Mouse (Mus musculus) erythroblast, embryonic 14.5 days (primary cell): ENCODE measurements around the gene Gm9376.

Experiments
- GATA1 ChIP-seq: IDR thresholded peaks from 2 replicates; pipeline ENCODE4 v1.6.1; 2012; ENCODE audit warnings: low read length, inconsistent platforms, mixed read lengths
- TAL1 ChIP-seq: IDR thresholded peaks from 3 replicates; pipeline ENCODE4 v1.6.1; 2012; ENCODE audit warnings: low read length, inconsistent platforms, mixed read lengths

GRCm38 (mm10) chr14:118302606-118303005 lies 35.8 kb downstream of the Gm9376 start:
- no peak for TF ChIP-seq TAL1
- TF ChIP-seq GATA1: no peak
